Mouse (Mus musculus): ENCODE data around the gene Slc25a45.

The Slc25a45 gene

DNA sequence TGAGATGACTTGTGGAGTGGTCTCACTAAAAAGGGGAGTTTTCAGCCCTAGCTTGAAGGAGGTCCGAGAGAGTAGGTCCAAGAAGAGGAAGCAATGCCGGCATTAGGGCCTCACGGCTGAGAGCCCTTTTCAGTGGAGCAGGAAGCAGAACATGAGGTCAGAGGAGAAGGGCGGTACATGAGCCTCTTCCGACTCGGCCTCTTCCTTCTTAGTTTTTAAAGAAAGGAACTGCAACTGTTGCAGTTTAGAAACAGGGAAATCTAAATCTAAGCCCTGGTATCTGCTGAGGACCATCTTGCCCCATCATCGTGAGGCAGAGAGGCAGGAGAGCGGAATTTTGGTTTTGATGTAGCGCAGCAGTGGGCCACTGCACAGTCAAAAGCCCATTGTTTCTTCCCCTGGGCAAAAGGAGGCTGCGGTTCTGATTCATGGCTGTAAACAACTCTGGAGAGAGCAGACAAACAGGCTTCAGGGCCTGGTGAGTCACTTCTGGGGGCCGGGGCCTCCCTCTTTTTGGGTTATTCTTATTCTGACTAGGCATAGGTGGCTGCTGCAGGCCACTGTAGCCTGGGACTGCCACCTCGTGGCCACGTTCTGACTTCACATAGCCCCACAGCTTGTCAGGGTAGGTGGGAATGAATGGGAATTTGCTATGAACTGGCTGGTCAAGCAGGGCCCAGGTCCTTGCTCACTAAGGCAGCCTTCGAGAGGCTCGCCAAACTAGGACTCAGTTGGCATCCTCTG, at the start of gene Slc25a45:
Slc25a45 (plus strand) TSS at position 191 of the 744 bp plus-strand sequence.
- DNase-seq (ENCODE audit: low spot score): peak; percentile 73

DNA sequence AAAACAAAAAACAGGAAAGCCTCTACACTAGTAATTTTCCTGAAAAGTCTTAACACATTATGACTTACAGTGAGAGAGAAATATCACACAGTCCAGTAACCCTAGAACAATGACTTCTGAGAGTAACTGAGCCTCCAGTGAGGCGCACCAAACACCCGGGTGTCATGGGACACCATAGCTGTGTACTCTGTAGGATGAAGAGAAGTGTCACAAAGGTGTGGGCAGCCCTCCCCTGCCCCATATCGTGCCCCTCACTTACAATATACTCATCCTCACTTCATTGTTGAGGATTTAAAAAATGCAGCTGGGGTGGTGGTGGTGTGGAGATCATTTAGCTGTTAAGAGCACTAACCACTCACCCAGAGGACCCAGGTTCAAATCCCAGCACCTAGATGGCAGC, 49.5 kb upstream of the Slc25a45 start:
- no peak for DNase-seq (ENCODE audit: low spot score)

DNA sequence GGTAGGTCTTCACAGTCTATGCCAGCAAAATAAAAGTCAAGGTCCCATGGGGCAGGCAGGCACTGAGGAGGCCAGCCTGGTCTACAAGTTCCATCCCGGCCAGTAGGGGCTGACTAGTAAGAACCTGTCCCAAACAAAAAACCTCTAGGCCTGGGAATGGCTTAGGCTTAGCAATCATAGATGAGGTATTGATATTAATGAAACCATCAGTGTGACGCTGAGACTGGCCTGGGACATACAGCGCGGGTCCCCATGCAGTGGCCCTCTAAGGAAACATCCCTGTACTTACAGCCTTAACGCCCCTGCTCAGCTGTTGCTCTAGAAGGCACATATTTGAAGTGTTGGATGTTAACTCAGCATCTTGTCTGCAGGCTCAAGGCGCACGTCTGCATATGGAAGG, 48.7 kb upstream of the Slc25a45 start:
- DNase-seq (ENCODE audit: low spot score): no peak

DNA sequence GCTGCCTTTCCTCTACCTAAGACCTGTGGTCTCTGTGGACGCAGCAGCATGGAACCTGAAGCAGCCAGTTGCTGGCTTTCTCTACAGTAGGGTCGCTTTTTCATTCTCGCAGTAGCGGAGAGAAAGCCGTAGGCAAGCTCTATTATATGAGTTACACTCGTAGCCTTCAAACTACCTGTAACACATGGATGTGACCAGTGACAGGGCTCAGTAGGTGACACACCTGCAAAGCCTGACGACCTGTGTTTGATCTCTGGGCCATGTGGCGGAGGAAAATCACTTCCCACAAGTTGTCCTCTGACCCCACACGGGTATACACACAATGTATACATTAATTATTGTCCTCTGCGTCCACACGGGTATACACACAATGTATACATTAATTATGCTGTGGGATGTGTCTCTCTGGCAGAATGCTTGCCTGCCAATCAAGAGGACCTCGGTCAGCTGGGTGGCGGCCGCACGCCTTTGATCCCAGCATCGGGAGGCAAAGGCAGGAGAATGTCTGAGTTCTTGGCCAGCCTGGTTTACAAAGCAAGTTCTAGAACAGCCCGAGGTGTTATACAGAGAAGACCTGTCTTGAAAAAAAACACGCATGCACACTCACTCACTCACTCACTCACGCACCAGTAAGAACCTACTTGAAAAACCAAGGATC, 47.5 kb upstream of the Slc25a45 start:
- DNase-seq (ENCODE audit: low spot score): no peak

DNA sequence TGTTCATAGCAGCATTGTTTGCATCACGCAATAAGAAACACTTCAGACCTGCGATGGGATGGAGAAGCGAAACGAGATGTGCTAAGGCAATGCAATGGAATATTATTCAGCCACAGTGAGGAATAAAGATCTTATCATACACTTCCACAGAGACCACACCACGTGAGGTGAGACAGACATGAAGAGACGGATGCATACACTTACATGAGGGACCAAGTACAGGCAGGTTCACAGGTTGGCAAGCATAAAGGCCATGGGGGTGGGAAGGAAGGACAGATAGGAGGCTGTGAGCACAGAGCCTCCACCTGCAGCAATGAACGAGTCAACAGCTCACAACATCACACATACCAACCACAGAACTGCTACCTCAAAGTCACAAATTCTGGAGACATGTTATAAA, 46.8 kb upstream of the Slc25a45 start:
- no peak for DNase-seq (ENCODE audit: low spot score)

DNA sequence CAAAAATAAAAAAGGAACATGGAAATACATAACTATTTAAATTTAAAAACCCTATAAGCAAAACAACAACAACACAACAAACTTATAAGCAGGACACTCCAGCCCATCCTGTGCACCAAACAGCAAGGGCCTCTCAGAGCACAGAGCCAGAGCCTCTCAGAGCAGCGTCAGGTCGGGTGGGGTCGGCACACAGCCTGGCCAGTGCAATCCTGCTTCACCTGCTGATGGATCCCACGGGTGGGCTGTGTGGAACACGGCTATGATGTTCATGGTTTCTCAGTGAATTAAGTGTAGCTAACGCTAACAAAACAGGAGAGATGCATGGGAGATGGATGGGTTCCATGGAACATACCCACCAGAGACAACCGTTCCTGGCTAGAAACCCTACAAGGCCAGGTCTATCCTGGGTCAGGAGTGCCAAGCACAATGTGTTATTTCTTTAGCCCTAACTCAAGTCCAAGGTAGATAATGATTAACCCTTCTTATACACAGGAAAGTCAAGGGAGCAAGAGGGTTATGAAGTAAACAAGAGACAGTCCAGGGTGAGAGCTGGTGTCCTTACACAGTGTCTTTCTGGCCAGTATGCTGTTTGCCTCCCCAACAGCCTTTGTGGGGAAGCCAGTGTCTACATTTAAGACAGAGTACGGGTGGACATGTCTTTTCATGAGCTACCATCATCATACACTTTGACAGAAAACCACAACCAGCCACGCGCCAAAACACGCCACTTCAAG, 46.2 kb upstream of the Slc25a45 start:
- DNase-seq (ENCODE audit: low spot score): no peak

DNA sequence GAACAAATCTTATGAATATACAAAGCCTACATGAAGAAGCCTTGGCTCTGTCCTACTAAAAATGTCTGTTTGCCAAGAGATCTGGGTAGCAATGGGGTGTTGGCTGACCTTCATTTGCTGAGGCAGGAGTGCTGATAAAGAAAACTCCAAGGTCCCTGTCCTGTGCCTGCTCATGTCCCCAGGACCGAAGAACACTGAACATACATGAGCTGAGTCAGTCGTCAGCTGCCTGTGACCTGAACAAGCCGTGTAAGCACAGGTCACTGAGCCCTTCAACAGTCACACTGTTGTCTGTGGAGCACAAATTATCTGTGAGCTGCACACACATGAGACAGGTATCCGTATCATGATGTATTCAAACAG, 45.7 kb upstream of the Slc25a45 start:
- DNase-seq (ENCODE audit: low spot score): no peak

DNA sequence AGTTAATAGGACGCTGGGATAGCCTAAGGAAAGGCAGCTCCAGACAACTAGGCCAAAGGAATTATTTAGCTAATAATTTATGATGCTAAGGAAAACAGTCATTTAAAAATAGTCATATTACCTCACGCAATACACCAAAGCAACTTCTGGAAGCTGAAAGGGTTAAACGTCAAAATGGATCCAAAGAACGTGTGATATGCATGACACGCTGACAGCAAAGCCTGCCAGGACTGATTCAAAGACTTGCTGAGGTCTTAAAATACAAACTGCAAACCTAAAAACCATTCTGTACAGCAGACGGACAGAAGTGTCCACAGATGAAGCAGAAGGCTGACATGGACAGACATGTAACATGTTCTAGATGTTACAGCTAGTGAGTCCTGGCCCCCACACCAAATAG, 45.3 kb upstream of the Slc25a45 start:
- DNase-seq (ENCODE audit: low spot score): no peak

DNA sequence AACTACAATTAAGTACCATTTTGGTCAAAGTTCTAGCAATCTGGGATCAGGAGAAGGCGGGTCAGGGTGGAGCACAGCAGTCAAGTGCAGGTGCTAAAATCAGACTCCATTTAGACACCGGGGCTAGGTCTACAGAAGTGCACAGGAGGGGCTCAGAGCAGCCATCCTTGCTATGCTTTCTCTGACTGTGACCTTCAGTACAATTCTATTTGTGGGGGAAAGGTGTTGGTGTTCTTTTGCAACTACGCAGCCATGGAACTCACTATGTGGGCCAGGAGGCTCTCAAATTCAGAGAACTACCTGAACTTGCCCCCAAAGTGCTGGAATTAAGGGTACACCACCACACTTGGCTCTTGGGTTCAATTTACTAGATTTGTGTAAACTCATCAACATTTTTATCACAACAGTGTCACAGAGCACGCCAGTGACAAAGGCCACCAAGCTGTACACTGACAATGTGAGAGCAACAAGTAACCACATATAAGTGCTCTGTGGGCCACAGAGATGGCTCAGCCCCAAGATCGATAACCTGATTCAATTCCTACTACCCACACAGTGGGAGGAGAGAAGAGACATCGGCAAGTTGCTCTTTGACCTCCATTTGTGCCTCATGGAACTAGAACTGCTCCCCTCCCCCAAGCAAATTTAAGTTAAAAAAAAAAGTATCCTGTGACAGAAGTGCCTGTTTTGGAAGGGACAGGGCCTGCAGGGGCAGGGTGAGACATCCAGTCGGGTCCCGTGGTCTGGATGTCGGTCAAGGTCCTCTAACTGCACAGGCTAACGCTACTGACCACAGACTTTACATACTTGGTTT, 44.1 kb upstream of the Slc25a45 start:
- DNase-seq (ENCODE audit: low spot score): no peak

DNA sequence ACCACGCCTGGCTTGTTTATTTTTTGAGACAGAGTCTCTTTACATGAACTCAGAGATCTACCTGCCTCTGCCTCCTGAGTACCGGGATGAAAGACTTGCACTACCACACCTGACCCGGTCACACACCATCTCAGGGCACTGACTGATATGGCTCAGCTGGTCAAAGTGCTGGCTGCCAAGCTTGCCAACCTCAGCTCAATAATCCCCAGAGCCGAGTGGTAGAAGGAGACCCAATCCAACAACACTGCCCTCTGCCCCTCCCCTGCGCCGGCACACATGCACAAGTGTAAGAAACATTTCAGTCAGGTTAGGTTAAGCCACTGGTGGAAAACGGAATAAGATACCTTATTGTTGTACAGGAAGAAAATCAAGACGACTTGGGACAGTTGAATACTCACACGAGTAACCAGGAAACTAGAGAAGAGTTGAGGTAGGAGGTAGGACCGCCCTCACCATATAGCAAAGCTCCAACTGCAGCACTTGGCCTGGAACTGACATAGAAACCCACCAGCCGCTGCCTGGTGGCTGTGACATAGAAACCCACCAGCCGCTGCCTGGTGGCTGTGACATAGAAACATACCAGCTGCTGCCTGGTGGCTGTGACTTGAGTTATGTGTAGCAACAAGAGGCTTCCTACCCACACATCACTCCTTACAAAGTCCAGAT, 43.2 kb upstream of the Slc25a45 start:
- no peak for DNase-seq (ENCODE audit: low spot score)

DNA sequence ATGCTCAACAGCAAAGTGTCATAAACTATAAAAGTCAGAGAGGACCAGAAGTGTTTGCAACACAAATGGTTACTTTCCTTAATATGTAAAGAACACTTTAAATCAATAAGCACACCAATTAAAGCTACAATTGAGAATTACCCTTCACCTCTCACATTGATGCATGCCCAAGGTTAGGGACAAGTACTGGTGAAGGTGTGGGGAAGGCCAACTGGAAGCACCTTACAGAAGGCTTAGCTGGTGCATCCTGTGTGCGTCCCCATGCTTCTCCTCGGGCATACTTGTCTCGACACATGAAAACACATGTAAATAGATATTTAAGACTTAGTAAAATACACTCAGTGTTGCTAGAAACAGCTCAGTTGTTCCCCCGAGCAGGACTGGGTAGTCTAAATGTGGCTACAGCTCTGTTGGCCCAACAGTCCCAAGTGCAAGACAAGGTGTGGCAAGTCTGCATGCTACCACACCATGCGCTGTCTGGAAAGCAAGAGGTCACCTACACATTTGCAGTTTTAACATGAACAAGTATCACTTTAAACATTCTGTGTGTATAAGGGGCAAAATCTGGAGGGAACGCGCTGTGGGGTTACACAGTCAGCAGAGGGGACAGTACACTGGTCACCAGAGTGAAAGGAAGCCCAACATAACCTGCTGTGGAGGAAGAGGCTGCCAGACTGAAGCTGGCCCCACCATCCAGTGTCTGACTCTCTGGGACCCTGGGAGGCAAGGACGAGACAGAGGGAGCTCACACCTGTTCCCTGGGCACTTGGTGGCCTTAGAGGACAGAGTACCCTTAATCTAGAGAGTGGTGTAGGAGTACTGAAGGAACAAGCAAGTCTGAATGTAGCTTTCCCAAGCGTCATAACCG, 42.3 kb upstream of the Slc25a45 start:
- DNase-seq (ENCODE audit: low spot score): no peak

DNA sequence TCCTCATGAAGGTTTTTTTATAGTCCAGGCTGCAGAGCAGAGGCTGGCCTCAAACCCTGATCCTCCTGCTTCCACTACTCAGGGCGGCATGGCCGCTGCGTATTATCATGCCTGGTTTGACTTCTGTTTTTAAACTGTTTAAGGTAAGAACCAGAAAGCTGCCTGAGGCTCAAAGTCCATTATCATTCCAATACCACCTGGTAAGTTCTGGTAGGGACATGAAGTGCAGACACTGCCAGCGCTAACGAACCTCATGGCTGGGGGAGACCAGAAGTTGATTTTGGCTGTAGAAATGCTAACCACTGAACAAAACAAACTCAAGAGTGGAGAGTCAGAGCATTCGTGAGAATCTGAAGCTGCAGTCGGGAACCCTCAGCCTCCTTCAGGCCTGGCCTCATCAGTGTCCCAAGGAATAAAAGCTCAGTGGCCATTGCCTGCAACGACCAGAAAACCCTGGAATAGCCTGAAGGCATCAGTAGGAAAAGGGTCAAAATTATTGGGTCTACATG, 41.6 kb upstream of the Slc25a45 start:
- DNase-seq (ENCODE audit: low spot score): no peak

DNA sequence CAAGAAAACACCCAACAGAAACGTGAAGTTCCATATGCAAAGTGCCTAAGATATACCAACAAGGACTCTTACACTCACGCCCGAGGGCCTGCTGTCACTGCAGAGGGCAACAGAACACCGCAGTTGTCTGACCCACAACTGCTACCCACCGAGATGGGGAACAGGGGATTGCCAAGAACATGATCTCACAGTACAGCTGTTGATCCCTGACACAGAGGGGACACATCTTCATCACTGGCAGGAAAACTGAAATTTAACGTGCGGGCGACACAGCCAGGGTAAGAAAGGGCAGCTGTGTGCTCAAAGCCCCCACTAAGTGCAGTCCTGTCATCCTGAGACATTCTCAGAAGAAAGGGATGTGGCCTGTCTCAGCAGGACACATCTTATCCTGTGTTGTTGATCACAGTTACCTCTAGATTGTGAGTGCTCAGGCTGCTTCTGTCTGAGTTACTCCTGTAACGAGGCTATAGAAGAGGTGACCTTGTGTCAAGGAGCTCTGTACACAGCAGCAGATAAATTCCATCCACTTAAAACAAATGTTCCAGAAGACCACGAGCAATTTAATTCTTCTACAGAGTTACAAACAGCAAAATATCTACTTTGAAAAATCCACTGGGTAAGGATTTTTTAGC, 40.6 kb upstream of the Slc25a45 start:
- DNase-seq (ENCODE audit: low spot score): no peak

DNA sequence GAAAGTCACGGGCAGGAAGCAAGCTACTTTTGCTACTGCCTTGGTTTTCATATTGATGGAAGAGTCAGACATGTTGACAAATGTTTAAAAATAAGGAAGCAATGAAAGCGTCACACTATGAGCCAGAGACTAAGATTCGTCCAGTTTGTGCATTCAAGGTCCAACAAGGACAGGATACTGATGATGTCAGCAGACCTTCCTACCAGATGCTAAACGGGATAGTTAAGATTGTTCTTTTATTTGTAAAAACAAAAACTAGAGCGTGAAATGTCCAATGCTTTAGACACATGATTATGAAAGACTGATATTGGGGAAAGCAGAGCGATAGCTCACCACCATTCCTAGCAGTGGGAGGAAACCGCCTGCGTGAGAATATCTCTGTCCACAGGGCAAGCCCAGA, 40.0 kb upstream of the Slc25a45 start:
- no peak for DNase-seq (ENCODE audit: low spot score)

DNA sequence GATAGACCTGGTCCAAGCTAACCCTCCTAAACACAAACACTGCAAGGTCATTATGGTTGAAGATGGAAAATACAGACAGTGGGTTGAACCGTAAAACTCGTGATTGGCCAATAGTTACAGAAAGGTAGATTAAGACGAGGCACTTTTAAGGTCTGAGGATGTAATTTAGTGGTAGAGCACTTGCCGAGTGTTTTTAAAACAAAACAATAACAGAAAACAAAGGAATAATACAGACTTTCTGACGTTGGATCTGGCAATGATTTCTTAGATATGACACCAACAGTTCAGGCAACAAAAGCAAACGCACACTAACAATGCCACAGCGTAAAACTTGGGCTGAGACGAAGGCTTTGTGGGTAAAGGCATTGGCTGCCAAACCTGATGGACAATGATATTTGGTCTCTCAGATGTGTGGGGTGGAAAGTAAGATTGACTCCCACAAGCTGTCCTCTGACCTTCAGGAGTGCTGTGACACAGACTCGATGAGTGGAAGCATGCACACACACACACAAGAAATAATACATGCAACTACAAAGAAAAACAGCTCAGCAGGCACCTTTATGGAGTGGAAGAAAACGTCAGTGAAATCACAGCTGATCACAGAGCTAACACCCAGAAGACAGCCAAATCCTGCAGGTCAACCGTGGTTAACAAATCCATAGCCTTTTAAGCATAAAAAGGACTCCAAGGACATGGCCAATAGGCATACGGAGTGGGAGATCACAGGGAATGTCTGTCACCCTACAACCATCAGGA, 39.3 kb upstream of the Slc25a45 start:
- no peak for DNase-seq (ENCODE audit: low spot score)

DNA sequence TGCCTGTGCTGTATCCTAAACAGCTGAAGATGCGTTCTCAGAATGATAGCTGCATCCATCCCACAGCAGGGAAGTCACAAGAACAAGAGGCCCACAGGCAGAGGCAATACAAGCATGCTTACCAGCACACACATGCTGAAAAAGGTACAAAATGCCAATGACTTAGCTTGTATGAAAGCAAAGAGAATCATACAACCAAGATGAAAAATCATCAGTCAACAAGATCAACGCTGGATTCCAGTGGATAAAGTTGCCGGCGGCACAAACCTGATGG, 38.8 kb upstream of the Slc25a45 start:
- no peak for DNase-seq (ENCODE audit: low spot score)

DNA sequence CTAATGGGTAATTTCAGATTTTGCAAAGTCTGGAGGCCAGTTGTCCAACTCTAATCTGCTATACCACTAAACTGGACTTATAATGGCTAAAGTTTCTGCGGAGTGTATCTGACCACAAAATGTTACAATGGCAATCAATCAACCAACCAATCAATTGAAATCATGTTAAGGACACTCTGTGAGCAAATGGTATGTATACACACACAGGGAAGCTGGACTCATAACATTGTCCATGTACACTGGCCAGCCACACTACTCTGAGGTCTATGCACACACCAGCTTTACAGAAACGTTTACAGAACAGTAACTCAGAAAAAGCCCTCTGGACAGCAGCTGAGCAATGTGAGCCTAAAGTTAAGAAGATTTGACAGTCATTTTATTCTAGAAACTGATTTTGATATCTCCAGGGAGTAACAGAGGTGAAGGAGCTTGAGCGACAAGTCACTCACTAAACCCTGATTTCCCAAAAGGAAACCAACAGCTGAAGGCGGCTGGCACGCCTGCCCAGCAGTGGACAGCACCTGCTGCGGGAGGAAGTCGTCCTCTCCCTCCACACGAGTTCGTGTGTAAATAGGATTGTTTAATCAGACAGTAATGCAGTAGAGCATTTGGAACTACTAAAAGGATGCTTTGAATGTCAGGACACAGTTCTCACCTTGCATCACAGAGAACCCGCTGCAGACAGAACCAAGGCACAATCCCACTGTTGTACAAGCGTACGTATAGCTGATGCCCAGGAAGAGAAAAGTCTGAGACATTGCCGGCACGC, 38.1 kb upstream of the Slc25a45 start:
- DNase-seq (ENCODE audit: low spot score): no peak

DNA sequence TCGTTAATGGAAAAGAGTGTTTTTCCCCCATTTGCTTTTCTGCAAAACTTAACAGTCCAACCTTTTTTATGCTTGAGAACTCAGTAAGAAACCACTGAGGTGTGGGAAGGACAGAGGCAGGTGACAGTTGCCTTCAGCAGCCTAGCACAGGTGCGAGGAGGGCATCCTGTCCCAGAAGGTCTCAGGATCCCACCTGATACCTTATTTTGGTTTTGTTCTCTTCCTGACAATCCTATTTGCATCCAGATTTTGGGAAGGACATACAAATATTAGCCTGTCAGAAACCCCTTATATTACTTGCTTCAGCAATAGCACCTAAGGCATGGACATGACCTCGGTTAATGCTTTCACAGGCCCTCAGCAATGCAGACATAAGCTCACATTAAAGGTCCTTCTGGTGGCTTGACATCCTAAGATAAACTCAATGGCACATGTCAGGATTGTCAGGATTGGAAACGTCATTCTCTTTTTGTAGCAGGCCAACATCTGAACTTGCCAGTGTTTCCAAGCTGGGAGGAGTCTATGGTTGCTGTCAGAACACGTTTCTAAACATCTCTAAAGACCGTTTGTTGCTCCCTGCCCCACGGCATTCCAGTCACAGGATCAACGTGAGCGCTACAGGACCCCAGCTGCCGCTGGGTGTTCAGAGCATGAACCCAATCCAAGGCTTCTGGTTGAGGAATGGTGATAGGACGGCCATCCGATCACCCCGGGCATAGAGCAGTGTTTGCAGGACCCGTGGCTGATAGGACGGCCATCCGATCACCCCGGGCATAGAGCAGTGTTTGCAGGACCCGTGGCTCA, 37.3 kb upstream of the Slc25a45 start:
- DNase-seq (ENCODE audit: low spot score): no peak

Measured in ovary, postnatal 36 days (tissue).